Mouse (Mus musculus) limb, embryonic 10.5 days (tissue): ENCODE data around the gene Hpgd. TPM values are rescaled to one million over a fixed set of nuclear protein-coding genes. Genes with fewer than 3 reads are reported as not detected.
"Not testable (repeated sequence)": the region's sequence is repeated elsewhere in the genome, so short reads cannot be mapped to it uniquely, and the experiment has no call there.

Source experiments
- DNase-seq: peaks from one replicate; pipeline ENCODE4 v3.0.0-alpha.2; 2017; ENCODE audit warnings: low spot score
- H3K27ac ChIP-seq: fragments of 300-500 bp; sonication (generic); 2 replicates; pipeline ENCODE4 v1.5.1; 2016; ENCODE audit warnings: mild to moderate bottlenecking
- H3K27me3 ChIP-seq: fragments of 300-500 bp; sonication (generic); 2 replicates; pipeline ENCODE4 v1.6.1; 2016; ENCODE audit warnings: low read depth, mild to moderate bottlenecking; ENCODE audit not compliant: poor library complexity, severe bottlenecking
- H3K36me3 ChIP-seq: fragments of 300-500 bp; sonication (generic); 2 replicates; pipeline ENCODE4 v1.6.1; 2016; ENCODE audit warnings: mild to moderate bottlenecking, moderate library complexity
- H3K4me1 ChIP-seq: fragments of 300-500 bp; sonication (generic); 2 replicates; pipeline ENCODE4 v1.6.1; 2016
- H3K4me3 ChIP-seq: fragments of 300-500 bp; sonication (generic); 2 replicates; pipeline ENCODE4 v1.5.1; 2016; ENCODE audit warnings: mild to moderate bottlenecking, moderate library complexity
- H3K9me3 ChIP-seq: fragments of 300-500 bp; sonication (generic); replicated peaks from 2 replicates; pipeline ENCODE4 v1.6.1; 2016; ENCODE audit warnings: mild to moderate bottlenecking
- WGBS: fragments of 180-500 bp; shearing (Covaris S2); methylation state at CpG from one replicate; pipeline ENCODE4 v1.1.7; 2016; 5-methylcytosine and 5-hydroxymethylcytosine counted together
- polyA plus RNA-seq: library from polyadenylated mRNA; unstranded; fragments of >200 nt; fragmentation: Nextera tagmentation; extraction: Ambion mirVana; gene quantifications from 2 replicates; pipeline ENCODE4 v1.2.1, GENCODE M21; 2016

Hpgd gene
- polyA plus RNA-seq, 1 experiment from 2014 or later = 10.6 TPM

DNA sequence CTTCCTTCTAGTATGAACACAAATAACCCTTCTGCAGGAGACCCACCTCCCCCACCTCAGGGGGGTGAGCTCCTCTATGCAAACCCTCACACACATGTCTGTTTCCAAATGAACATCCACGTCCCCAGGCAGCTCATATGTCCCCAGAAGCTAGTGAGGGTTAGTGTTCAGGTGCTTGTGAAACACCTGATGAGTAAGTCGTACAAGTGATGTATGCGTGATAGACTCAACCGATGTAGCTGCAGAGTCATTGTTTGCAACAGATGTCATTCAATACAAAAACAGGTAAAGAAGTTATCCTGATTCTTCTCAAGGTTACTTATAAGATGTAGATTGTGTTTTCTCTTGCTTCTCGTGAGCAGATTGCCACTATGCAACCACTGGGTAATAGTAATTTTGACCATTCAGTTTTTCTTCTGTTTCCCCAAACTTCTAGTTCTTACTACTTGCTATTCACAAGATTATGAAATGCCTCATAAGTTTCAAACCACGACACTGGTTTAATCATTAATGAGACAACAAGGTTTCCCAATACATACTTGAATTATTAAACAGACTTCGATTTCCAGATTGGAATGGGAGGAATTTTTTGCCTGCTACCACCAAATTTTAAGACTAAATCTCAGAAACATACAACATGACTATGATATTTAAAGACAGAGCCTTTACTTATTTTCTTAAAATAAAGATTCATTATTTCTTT, 6.9 kb upstream of the Hpgd start:
- Histone ChIP-seq H3K9me3 (no peaks in the 10 kb centered on the region), H3K36me3 (no peaks in the 10 kb centered on the region), H3K4me3 (no peak overlapping the region), H3K4me1 (no peaks in the 10 kb centered on the region), H3K27ac (no peak overlapping the region), H3K27me3 (no peaks in the 10 kb centered on the region)
- 81% methylated on average over 7 of the region's 7 CpGs for WGBS
- no peak for DNase-seq

GRCm38 (mm10) chr8:56292318-56292717, 2.1 kb upstream of the Hpgd start:
- Histone ChIP-seq H3K36me3 (no peaks in the 10 kb centered on the region), H3K27me3 (peaks cover 32% of the 10 kb centered on the region), H3K4me3 (no peak overlapping the region), H3K9me3 (no peaks in the 10 kb centered on the region), H3K4me1 (peaks cover 17% of the 10 kb centered on the region), H3K27ac (no peak overlapping the region)
- 91% methylated on average over 7 of the region's 7 CpGs for WGBS
- DNase-seq = no peak

- 30% methylated on average over 8 of the region's 8 CpGs for WGBS
- Histone ChIP-seq H3K27me3 (peaks cover 32% of the 10 kb centered on the region), H3K36me3 (no peaks in the 10 kb centered on the region), H3K9me3 (no peaks in the 10 kb centered on the region), H3K4me3 (no peak overlapping the region), H3K27ac (no peak overlapping the region), H3K4me1 (peaks cover 17% of the 10 kb centered on the region)
- DNase-seq = peak; percentile 39
Measured at GRCm38 (mm10) chr8:56293480-56293879, 905 bp upstream of the Hpgd start.

- WGBS = 29% methylated on average over 14 of the region's 14 CpGs
- peak overlapping the region; percentile 70; the same call in 1 of the 2 replicates for H3K27ac ChIP-seq
- H3K4me3 ChIP-seq = peak overlapping the region; percentile 63
- H3K27me3 ChIP-seq = peaks cover 32% of the 10 kb centered on the region
- no peaks in the 10 kb centered on the region for H3K9me3 ChIP-seq
- no peaks in the 10 kb centered on the region for H3K36me3 ChIP-seq
- no peak for DNase-seq
- peaks cover 17% of the 10 kb centered on the region for H3K4me1 ChIP-seq
Measured at GRCm38 (mm10) chr8:56294886-56295555, 636 bp downstream of the Hpgd start.

GRCm38 (mm10) chr8:56299421-56299820, 5.0 kb downstream of the Hpgd start:
- Histone ChIP-seq H3K4me3 (no peak overlapping the region), H3K27ac (no peak overlapping the region), H3K9me3 (no peaks in the 10 kb centered on the region), H3K27me3 (peaks cover 21% of the 10 kb centered on the region), H3K4me1 (peaks cover 8% of the 10 kb centered on the region), H3K36me3 (no peaks in the 10 kb centered on the region)
- DNase-seq = no peak
- WGBS = 86% methylated on average over 5 of the region's 5 CpGs

DNA sequence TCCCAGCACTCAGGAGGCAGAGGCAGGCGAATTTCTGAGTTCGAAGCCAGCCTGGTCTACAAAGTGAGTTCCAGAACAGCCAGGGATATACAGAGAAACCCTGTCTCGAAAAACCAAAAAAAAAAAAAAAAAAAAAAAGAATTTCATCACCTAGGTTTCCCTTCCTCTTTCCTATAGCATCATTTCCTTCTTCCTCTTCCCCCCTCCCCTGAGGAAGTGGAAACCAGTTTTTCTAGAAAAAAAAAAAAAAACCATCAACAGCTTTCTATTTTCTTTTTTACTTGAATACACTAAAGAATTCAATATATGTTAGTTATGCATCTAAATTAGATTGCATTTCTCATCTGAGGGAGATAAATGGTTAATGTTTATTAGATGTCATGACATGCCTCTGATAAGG, 6.9 kb downstream of the Hpgd start:
- not testable (repeated sequence) for H3K36me3 ChIP-seq, DNase-seq, H3K9me3 ChIP-seq, H3K4me3 ChIP-seq, H3K27ac ChIP-seq, H3K27me3 ChIP-seq, H3K4me1 ChIP-seq
- WGBS = 84% methylated on average over 3 of the region's 3 CpGs

- Histone ChIP-seq H3K27ac (no peak overlapping the region), H3K4me3 (no peak overlapping the region), H3K27me3 (no peaks in the 10 kb centered on the region), H3K36me3 (no peaks in the 10 kb centered on the region), H3K9me3 (no peaks in the 10 kb centered on the region), H3K4me1 (no peaks in the 10 kb centered on the region)
- DNase-seq = no peak
- WGBS = 82% methylated on average over 7 of the region's 7 CpGs
Measured at GRCm38 (mm10) chr8:56304595-56304994, 10.2 kb downstream of the Hpgd start.

DNA sequence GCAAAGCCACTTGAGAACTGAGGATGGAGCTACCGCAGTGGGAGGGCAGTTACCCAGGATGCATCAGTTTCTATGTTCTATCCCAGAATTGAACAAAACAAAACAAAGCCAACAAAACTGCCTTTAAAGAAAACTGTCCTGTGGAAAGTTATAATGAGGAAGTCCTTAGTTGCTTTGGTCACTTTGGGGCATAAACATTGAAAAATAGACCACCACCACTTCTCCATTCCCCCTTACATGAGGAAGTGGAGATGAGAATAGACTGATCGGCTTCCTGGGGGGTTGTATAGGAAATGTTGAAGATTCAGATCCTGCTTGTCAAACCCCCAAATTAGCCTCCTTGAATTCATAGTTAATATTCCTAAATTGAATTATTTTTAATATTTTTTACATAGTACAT, 19.2 kb downstream of the Hpgd start:
- Histone ChIP-seq H3K36me3 (no peaks in the 10 kb centered on the region), H3K4me3 (no peak overlapping the region), H3K9me3 (no peaks in the 10 kb centered on the region), H3K27me3 (no peaks in the 10 kb centered on the region), H3K27ac (no peak overlapping the region), H3K4me1 (no peaks in the 10 kb centered on the region)
- WGBS = 89% methylated on average over 2 of the region's 2 CpGs
- DNase-seq = no peak

GRCm38 (mm10) chr8:56315189-56315588, 20.8 kb downstream of the Hpgd start:
- 78% methylated on average over 3 of the region's 3 CpGs for WGBS
- no peak for DNase-seq
- H3K27ac ChIP-seq = no peak overlapping the region
- H3K36me3 ChIP-seq = no peaks in the 10 kb centered on the region
- no peak overlapping the region for H3K4me3 ChIP-seq
- no peaks in the 10 kb centered on the region for H3K9me3 ChIP-seq
- no peaks in the 10 kb centered on the region for H3K27me3 ChIP-seq
- no peaks in the 10 kb centered on the region for H3K4me1 ChIP-seq

DNA sequence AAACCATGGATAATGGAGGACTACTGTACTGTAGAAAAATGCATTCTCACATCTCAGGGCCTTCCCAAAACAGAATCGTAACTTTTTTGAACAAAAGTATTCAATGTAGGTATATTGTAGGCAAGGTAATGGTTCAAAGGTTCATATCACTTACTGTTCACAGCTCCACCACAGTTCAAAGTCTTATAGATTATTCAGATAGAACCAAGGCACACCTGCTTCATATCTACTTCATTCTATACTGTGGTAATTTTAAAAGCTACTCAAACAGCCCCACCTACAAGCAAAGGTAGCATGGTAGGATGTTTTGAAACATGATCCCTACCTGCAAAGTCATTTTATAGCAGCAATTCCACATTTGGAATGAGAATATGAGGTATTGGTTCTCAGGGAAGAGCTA, 28.9 kb downstream of the Hpgd start:
- no peaks in the 10 kb centered on the region for H3K9me3 ChIP-seq
- H3K27me3 ChIP-seq = no peaks in the 10 kb centered on the region
- no peaks in the 10 kb centered on the region for H3K4me1 ChIP-seq
- no peak overlapping the region for H3K4me3 ChIP-seq
- 100% methylated on average over 1 of the region's 1 CpGs for WGBS
- no peak overlapping the region for H3K27ac ChIP-seq
- DNase-seq = no peak
- no peaks in the 10 kb centered on the region for H3K36me3 ChIP-seq

DNA sequence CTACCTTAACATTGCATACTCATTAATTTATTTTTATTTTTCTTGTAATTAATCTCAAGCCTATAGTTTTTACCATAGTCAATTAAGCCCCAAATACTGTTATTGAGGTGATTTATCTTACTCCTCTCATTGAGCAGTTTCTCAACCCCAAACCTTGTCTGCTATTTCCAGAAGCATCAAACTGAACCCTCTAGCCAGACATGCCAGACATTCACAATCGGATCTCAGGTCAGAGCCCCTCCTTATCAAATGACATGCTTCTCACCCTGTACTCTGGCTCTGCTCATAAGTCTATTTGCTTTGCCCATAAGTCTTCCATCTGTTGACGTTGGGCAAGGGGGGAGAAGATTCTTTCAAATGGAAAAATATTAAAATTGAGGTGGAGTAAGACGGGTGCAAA, 33.3 kb downstream of the Hpgd start:
- no peaks in the 10 kb centered on the region for H3K9me3 ChIP-seq
- DNase-seq = no peak
- no peak overlapping the region for H3K27ac ChIP-seq
- H3K27me3 ChIP-seq = no peaks in the 10 kb centered on the region
- 82% methylated on average over 3 of the region's 3 CpGs for WGBS
- no peaks in the 10 kb centered on the region for H3K4me1 ChIP-seq
- no peaks in the 10 kb centered on the region for H3K36me3 ChIP-seq
- H3K4me3 ChIP-seq = no peak overlapping the region

DNA sequence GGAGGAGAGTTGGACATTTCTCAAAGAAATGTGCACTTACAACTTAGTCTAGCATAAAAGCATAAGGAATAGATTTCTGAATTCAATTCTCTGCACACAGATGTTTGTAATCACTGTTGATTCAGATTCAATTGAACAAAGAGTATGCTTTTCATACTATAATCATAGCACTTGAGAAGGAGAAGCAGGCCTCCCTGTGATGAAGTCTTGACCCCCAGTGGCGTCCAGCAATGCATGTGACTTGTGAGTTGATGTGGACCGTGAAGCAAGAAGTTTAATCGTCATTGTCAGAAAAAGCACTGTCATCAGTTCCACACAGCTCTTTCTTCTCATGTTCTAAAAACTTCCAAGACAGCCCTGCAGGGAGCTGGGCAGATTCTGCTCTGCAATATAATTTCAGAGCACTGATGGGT, 33.8 kb downstream of the Hpgd start:
- H3K4me1 ChIP-seq = no peaks in the 10 kb centered on the region
- no peak overlapping the region for H3K4me3 ChIP-seq
- peak; percentile 28 for DNase-seq
- H3K27ac ChIP-seq = no peak overlapping the region
- H3K36me3 ChIP-seq = no peaks in the 10 kb centered on the region
- H3K27me3 ChIP-seq = no peaks in the 10 kb centered on the region
- H3K9me3 ChIP-seq = no peaks in the 10 kb centered on the region
- 82% methylated on average over 3 of the region's 3 CpGs for WGBS

DNA sequence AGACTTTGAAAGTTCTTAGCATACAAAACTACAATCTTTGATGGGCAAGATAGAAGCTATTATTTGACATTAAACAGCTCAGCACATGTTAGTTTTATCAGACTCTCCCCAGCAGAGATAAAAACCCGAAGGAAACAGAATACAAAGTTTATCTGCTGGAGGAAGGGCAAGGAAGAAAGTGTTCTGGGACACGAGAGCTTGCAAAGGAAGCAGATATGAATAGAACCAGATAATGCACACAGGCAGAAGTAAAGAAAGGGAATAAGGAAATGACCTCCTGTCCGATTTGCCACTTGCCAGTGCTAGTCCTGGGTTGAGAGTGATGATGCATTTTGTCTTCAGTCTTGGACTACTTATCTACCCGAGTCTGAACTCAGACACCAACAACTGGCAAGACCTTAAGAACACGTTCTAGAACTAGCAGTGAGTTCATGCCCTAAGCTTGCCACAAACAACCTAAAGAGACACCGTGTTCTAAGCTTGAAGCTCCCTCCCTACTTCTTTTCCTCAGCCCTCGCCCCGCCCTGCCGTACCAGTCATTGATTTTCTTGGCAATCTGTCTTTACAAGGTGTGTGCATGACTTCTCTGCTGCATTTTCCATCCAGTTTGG, 41.1 kb downstream of the Hpgd start:
- Histone ChIP-seq H3K27me3 (no peaks in the 10 kb centered on the region), H3K9me3 (no peaks in the 10 kb centered on the region), H3K4me1 (no peaks in the 10 kb centered on the region), H3K27ac (no peak overlapping the region), H3K4me3 (no peak overlapping the region), H3K36me3 (no peaks in the 10 kb centered on the region)
- no peak for DNase-seq
- 84% methylated on average over 9 of the region's 9 CpGs for WGBS
